Mouse (Mus musculus): ENCODE measurements at regions not wholly inside any gene's neighbourhood (a gene's known extent, or its start where the extent isn't known, plus 50 kb on each side); places are given as distances from the start of the nearest gene placed in this dataset.
"Not testable (repeated sequence)": the region's sequence is repeated elsewhere in the genome, so short reads cannot be mapped to it uniquely, and the experiment has no call there.

GRCm38 (mm10) chr14:66584699-66585098 lies 575.7 kb upstream of the Gulo start:
- peak; percentile 18 to 27 for DNase-seq

- no peak for DNase-seq
These were observed 571.0 kb upstream of the Gulo start for GRCm38 (mm10) chr14:66579904-66580492.

GRCm38 (mm10) chr14:66566600-66566999 lies 557.6 kb upstream of the Gulo start:
- DNase-seq: no peak

GRCm38 (mm10) chr14:66562744-66563143 lies 553.7 kb upstream of the Gulo start:
- DNase-seq: no peak

DNA sequence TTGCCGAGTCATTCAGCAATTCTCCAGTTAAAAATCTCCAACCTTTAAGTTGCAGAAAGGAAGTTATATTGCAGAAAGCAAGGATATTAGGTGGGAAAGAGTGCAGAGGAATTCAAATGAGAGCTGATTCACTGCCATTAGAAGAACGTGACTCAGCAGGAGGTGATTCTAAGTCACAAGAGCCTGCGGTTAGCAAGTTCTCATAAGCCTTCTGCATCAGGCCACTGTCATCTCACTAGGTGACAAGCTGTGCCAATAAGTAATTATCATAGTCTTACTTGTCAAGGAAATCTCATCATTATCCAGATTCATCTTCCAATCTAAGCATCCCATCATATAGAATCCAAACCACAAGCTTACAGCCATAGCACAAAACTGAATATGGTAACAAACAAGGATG lies 552.7 kb upstream of the Gulo start:
- no peak for DNase-seq

- no peak for DNase-seq
These were observed 552.1 kb upstream of the Gulo start for GRCm38 (mm10) chr14:66561042-66561590.

GRCm38 (mm10) chr14:66558393-66558792 lies 549.4 kb upstream of the Gulo start:
- no peak for DNase-seq

GRCm38 (mm10) chr14:66557631-66558030 lies 548.6 kb upstream of the Gulo start:
- no peak for DNase-seq

DNA sequence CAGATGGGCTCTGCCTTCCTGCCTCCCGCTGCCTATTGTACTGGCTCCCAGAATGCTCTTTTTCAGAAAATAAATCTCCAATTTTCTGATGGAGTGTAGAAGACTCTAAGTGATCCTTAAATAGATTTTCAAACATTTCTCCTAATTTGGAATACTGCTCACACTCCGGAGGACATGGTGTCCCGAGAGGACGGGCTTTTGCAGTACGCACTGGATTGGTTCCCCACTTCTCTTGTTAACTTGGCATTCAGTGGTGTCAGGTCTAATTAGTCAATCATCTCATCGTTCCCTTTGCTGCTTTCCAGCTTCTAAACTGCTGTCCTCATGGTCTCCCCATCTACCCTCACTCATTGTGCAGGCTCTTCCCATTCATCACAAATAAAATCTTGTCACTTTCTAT lies 529.5 kb upstream of the Gulo start:
- no peak for DNase-seq

GRCm38 (mm10) chr14:66534671-66535070 lies 525.7 kb upstream of the Gulo start:
- DNase-seq: no peak

DNA sequence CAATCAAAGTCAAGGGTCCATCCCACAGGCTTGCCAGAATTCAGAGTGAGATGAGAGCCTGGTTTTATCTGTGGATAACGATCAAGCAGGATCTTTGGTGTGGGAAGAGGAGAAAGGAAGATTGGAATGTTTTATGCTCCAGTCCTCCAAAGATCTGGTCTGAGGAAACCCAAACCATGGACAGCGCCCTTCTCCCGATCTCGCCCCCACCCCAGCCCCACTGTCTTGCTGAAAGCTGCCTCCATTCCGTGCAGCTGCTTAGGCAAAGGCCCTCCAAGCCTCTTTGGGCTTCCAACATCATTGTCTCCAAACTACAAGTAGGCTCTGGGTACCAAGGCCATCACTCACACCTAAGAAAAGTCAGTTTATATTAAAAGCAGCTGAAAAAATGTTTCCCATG lies 519.1 kb upstream of the Gulo start:
- DNase-seq: no peak

DNA sequence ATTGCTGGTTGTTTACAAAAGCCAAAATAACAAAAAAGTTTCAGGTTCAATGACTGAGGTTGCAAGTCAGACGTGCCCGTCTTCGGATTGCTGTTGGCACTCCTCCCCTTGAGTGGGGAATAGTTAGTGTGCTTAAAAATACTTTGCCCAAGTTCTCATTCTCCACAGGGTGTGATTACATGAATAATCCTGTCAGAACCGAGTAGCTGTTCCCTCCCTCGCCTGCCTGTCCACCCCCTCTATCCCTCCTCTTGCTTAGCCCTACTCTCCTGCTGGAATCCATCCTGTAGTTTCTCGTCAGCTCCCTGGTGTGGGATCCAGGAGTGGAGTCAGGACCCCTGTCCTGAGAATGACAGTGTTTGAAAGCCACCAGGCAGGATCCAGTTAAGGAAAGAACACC lies 518.1 kb upstream of the Gulo start:
- no peak for DNase-seq

- peak; percentile 49 to 64 for DNase-seq
These were observed 513.9 kb upstream of the Gulo start for GRCm38 (mm10) chr14:66522856-66523400.

DNA sequence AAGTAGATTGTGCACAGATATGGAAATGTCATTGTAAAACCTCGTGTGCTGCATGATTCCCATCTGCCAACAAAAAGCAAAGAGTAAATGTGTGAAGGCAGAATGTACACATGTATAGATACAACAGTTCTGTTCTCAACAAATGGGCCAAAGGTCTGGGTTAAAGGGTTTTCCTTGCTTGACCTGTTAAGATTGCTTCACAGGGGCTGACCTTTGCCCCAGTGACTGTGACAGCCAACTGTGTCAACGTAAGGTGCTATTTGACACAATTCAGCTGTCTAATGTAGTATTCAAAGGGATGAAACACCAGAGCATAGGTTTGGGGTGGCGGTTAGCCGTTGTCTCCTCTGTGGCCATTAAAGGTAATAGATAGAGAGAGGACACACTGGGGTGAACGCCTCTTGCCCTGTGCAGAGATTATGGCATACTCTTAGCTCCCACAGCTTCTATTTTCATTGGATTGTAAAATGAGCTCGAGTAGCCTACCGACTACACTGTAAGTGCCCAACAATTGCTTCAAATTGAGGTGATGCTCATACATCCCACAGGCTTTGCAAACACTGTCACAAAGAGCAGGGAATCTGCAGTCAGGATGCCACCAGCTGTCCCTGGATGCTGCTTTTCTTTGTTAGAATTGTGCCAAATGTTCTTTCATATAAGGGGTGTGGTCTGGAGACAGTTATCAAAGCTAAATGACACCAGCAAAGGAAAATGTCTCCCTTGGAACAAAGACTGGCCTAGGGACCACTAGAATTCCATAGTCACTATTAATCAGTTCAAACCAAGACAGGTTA lies 513.0 kb upstream of the Gulo start:
- no peak for DNase-seq

DNA sequence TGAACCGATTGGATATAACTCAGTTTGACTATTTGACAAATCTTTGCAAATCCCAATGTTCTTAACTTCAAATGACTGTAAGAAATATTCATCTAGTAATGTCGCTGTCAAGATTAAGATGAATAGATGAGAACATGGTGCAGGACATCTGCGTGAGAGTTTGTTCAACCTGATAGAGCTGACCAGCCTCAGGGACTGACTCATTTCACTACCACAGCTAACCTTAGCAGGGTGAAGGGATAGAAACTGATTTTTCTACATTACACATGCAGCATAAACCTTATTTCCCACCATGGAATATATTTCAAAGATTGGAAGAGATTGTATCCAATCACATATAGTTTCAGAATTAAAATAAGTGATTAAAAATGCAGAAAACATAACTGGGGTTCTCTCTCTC lies 507.8 kb upstream of the Gulo start:
- DNase-seq: no peak

DNA sequence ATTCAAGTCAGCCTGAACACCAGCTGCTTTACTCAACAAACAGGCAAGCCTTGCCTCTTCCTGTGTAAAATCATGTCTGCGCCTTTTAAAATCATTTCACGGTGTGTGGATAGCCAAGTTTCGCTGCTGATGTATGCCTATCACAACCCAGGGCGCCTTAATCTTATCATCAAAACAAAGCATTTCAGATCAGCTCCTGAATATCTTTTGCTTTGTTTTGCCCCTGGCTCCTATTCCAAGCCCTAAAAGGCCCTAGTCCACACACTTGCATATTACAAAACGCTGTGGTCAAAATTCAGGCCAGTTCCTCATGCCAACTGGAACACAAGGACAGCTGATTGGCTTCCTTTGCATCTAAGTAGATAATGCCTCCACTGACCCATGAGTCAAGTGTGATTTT lies 501.7 kb upstream of the Gulo start:
- DNase-seq: peak; percentile 24 to 35

DNA sequence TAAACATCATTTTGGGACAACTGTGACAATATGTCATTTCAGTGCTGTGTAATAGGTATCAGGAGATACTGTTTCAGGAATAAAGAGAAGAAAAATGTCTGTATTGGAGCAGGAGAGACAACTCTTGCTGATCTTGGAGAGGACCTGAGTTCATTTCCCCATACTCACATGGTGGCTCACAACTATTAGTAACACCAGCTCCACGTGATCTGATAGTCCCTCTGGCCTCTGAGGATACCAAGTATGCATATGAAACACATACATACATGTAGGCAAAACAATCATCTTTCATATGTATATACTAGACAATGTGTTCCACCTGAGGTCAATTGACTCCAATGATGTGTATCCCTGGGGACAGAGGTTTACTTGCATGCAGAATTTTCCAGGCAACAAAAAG lies 501.2 kb upstream of the Gulo start:
- no peak for DNase-seq

- no peak for DNase-seq
These were observed 500.7 kb upstream of the Gulo start for GRCm38 (mm10) chr14:66509706-66510105.

GRCm38 (mm10) chr14:66501995-66502394 lies 493.0 kb upstream of the Gulo start:
- DNase-seq: no peak

GRCm38 (mm10) chr14:66499896-66500295 lies 490.9 kb upstream of the Gulo start:
- peak; percentile 83 to 89 for DNase-seq

GRCm38 (mm10) chr14:66495146-66495545 lies 486.1 kb upstream of the Gulo start:
- no peak for DNase-seq

- DNase-seq: peak; percentile 81 to 88
These were observed 485.5 kb upstream of the Gulo start for GRCm38 (mm10) chr14:66494518-66494923.

DNA sequence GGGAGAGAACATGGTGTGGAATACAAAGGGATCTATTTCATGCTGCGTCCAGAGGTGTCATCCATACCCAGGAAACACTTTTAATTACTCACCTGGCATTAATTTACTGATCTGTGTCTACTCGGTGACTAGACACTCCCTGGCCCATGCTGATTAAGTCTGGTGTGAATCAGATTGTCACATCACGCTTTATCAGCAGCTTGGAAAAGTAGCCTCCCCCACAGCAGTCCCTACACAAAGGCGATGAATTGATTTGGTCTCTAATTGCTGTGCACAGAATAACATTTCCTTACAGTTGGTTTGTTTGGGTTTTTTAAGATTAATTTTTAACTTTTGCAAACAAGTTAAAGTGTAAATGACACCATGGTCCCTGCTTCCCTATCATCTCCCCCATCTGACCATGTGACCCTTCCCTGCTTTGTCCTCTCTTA lies 484.7 kb upstream of the Gulo start:
- no peak for DNase-seq

DNA sequence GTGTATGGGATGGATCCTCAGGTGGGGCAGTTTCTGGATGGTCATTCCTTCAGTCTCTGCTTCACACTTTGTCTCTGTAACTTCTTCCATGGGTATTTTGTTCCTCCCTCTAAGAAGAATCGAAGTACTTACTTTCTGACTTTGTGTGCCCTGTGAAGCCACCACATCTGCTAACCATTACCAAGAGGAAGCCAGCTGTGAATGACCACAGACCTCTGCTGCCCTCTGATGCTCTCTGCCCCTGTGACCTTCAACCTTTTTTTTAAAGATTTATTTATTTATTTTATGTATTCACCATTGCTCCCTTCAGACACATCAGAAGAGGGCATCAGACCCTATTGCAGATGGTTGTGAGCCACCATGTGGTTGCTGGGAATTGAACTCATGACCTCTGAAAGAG lies 475.7 kb upstream of the Gulo start:
- not testable (repeated sequence) for DNase-seq
